Mouse (Mus musculus) thymus, adult 2 months (tissue): ENCODE measurements around the gene Tmem245.

ENCODE experiments used
- CTCF ChIP-seq: fragments of 200-500 bp; IDR thresholded peaks from 2 replicates; pipeline ENCODE4 v1.5.1; 2012; ENCODE audit warnings: mild to moderate bottlenecking, control low read depth, low read length, moderate library complexity, borderline replicate concordance; ENCODE audit not compliant: control insufficient read depth, poor library complexity, insufficient read depth; ENCODE audit errors: extremely low read depth
- POLR2A ChIP-seq: fragments of 200-500 bp; IDR thresholded peaks from 2 replicates; pipeline ENCODE4 v1.6.1; 2012; ENCODE audit warnings: mild to moderate bottlenecking, low read length, control low read depth, moderate library complexity; ENCODE audit not compliant: control insufficient read depth, poor library complexity, insufficient read depth; ENCODE audit errors: extremely low read depth

DNA sequence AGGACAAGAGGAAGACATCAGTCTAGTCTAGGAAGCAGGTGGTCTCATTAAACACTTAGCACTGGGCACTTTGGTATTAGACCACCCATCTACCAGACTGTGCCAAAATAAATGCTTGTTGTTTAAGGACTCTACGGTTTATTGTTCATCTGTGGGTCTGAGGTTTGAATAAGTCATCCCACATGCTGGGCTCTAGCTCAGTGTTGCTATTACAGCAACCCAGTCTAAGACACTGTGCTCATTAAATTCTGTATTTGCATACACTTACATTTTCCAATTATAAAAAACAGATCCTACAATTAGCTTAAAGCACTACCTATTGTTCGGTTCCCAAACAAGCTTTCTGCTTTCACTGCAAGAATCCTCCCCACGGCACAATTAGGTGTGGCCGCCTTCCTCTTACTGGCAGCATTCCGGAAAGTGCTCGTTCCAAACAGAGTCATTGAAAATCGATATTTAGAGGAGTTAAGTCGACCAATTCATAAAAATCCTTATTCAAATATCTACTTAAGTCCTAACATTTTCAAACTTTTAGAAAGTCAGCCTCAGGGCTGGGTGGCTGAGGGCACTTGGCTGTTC lies 90.8 kb downstream of the Tmem245 start:
- TF ChIP-seq POLR2A: no peak
- TF ChIP-seq CTCF: no peak
